Mouse (Mus musculus) hindbrain, embryonic 16.5 days (tissue): ENCODE results near the gene Vopp1. TPM values are rescaled to one million over a fixed set of nuclear protein-coding genes. Genes with fewer than 3 reads are reported as not detected.

Source experiments
- ATAC-seq: fragments of 200-750 bp; cut with Nextera tagmentation; 2 replicates; pipeline ENCODE4 v1.8.0; 2017; ENCODE audit warnings: moderate TSS enrichment, moderate library complexity
- H3K27ac ChIP-seq: fragments of 300-500 bp; sonication (generic); 2 replicates; pipeline ENCODE4 v1.5.1; 2014; ENCODE audit warnings: low read depth, mild to moderate bottlenecking, control low read depth, low read length, moderate library complexity
- H3K27me3 ChIP-seq: fragments of 300-500 bp; sonication (generic); replicated peaks from 2 replicates; pipeline ENCODE4 v1.6.1; 2014; ENCODE audit warnings: low read length; ENCODE audit not compliant: control insufficient read depth, insufficient read depth
- H3K36me3 ChIP-seq: fragments of 300-500 bp; sonication (generic); 2 replicates; pipeline ENCODE4 v1.6.1; 2014; ENCODE audit warnings: mild to moderate bottlenecking, low read length, moderate library complexity, mixed read lengths; ENCODE audit not compliant: control insufficient read depth, insufficient read depth
- H3K4me1 ChIP-seq: fragments of 300-500 bp; sonication (generic); 2 replicates; pipeline ENCODE4 v1.6.1; 2014; ENCODE audit warnings: low read depth, low read length; ENCODE audit not compliant: control insufficient read depth, insufficient read depth
- H3K4me2 ChIP-seq: fragments of 300-500 bp; sonication (generic); 2 replicates; pipeline ENCODE4 v1.6.1; 2014; ENCODE audit warnings: mild to moderate bottlenecking, low read length, control low read depth, moderate library complexity
- H3K4me3 ChIP-seq: fragments of 300-500 bp; sonication (generic); 2 replicates; pipeline ENCODE4 v1.5.1; 2014; ENCODE audit warnings: mild to moderate bottlenecking, low read length, control low read depth, moderate library complexity
- H3K9ac ChIP-seq: fragments of 300-500 bp; sonication (generic); 2 replicates; pipeline ENCODE4 v1.6.1; 2014; ENCODE audit warnings: low read depth, mild to moderate bottlenecking, control low read depth, low read length, moderate library complexity
- H3K9me3 ChIP-seq: fragments of 300-500 bp; sonication (generic); 2 replicates; pipeline ENCODE4 v1.6.1; 2014; ENCODE audit warnings: mild to moderate bottlenecking, low read length, moderate library complexity; ENCODE audit not compliant: control insufficient read depth
- WGBS: fragments of 180-500 bp; shearing (Covaris S2); extraction: QIAGEN DNeasy Blood & Tissue Kit; methylation state at CpG from one replicate; pipeline ENCODE4 v1.1.7; 2014; 5-methylcytosine and 5-hydroxymethylcytosine counted together
- polyA plus RNA-seq: library from polyadenylated mRNA; unstranded; fragments of >200 nt; fragmentation: Nextera tagmentation; extraction: Ambion mirVana; gene quantifications from 2 replicates; pipeline ENCODE4 v1.2.1, GENCODE M21; 2015

Gene Vopp1
- polyA plus RNA-seq, 1 experiment from 2014 or later: 218 TPM

DNA sequence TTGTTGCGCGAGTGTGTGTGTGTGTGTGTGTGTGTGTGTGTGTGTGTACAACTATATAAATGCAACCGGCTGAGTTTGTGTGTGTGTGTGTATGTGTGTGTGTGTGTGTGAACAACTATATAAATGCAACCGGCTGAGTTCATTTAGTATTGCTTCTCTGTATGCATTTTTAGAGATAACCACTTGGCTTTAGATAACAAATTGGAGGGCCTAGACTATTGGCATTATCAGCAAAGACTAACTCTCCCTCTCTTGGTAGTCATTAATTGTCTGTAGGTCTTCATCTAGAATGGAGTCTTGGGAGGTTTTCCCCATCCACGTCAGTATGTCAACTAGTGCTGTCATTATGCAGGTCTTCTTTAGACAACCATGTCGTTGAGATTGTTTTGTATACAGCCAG lies 37.6 kb downstream of the Vopp1 start:
- no peak overlapping the region for H3K27ac ChIP-seq
- H3K4me1 ChIP-seq: no peaks in the 10 kb centered on the region
- no peaks in the 10 kb centered on the region for H3K27me3 ChIP-seq
- no peak overlapping the region for H3K4me3 ChIP-seq
- 94% methylated on average over 6 of the region's 6 CpGs for WGBS
- H3K9me3 ChIP-seq: no peaks in the 10 kb centered on the region
- peaks cover 5% of the 10 kb centered on the region for H3K36me3 ChIP-seq
- H3K4me2 ChIP-seq: no peak overlapping the region
- ATAC-seq: no peak
- H3K9ac ChIP-seq: no peak overlapping the region

DNA sequence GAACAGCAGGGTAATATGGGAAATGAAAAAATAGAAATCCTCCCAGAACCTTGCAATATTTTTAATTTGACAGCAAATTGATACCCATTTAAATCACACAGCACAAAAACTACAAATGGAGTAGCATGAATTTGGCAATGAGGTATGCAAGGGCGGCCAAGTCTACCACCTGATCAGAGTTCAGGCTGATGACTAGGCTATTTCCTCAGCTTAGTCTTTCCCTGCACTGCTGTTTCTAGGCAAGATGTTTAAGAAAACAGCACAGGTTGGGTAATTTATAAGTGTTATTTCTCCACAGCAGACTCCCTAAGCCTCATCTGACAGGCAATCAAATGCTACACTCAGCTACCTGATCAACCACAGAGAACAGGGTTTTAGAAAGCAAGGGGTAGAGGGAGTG lies 40.7 kb downstream of the Vopp1 start:
- Histone ChIP-seq H3K27me3 (no peaks in the 10 kb centered on the region), H3K4me3 (no peak overlapping the region), H3K4me1 (no peaks in the 10 kb centered on the region), H3K4me2 (no peak overlapping the region), H3K36me3 (peaks cover 5% of the 10 kb centered on the region), H3K27ac (no peak overlapping the region), H3K9me3 (no peaks in the 10 kb centered on the region), H3K9ac (no peak overlapping the region)
- ATAC-seq: 0 out of 2 replicates have a peak, but pooled peaks have one; percentile 35
- WGBS: 93% methylated on average over 1 of the region's 1 CpGs

DNA sequence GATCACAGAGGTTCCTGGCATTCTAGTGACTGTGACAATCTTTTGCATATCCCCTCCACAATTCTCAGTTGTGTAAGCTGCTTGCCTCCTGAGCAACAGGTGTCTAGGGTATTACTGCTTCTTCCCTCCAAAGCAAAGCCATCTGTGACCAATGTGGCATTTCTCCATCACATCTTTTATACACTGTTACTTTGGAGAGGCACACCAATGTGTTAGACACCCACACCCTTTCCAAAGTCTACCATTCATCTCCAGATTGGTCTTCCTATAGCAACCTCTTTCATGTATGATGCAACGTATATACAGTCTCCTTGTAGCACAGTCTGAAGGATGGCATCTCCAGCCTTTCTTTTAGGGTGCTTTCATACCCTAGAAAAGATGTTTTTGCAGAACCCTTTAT lies 42.3 kb downstream of the Vopp1 start:
- Histone ChIP-seq H3K4me2 (no peak overlapping the region), H3K27ac (no peak overlapping the region), H3K9me3 (no peaks in the 10 kb centered on the region), H3K36me3 (no peaks in the 10 kb centered on the region), H3K27me3 (no peaks in the 10 kb centered on the region), H3K9ac (no peak overlapping the region), H3K4me1 (no peaks in the 10 kb centered on the region), H3K4me3 (no peak overlapping the region)
- no peak for ATAC-seq
- WGBS: 95% methylated on average over 1 of the region's 1 CpGs

DNA sequence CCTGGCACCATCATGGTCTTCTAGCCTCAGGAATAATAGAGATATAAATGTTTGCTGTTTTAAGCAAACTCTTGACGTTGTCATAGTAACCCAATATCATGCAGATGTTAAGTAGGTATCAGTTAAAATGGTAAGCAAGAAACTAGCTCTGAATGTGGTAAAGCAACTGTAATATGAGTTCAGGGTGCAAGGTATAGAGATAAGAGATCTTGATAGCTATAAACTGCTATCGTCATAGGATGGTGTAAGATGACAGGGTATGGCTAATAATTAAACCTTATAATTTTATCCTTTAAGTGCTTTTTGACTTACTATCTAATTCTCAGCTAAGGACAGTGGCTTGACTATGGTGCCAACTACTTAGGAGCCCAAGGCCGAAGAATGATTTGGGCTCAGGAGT lies 44.6 kb downstream of the Vopp1 start:
- Histone ChIP-seq H3K4me2 (no peak overlapping the region), H3K9me3 (no peaks in the 10 kb centered on the region), H3K9ac (no peak overlapping the region), H3K27me3 (no peaks in the 10 kb centered on the region), H3K36me3 (no peaks in the 10 kb centered on the region; the same call in 1 of the 2 replicates), H3K27ac (no peak overlapping the region), H3K4me1 (no peaks in the 10 kb centered on the region), H3K4me3 (no peak overlapping the region)
- no peak for ATAC-seq
- 94% methylated on average over 3 of the region's 3 CpGs for WGBS

DNA sequence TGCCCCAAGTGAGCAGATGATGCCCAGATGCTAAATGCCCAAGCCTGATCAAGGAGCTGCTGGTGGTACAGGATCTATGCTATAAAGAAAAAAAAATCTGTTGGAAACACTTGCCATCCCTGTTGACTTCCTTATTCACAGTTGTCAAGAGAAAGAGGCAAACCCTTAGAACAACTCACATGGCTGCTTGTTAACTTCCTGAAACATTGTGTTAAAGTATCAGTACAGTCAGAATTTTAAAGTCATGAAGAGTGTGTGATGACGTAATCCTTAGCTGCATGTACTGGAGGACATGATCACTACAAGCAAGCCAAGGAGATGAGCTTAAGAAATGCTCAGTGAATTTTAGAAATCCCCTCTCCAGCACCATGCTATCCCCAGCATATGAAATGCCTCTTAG lies 51.2 kb downstream of the Vopp1 start:
- Histone ChIP-seq H3K4me2 (no peak overlapping the region), H3K27me3 (no peaks in the 10 kb centered on the region), H3K4me1 (no peaks in the 10 kb centered on the region), H3K9me3 (no peaks in the 10 kb centered on the region), H3K9ac (no peak overlapping the region), H3K27ac (no peak overlapping the region), H3K4me3 (no peak overlapping the region), H3K36me3 (peaks cover 7% of the 10 kb centered on the region)
- ATAC-seq: no peak
- 90% methylated on average over 1 of the region's 1 CpGs for WGBS

DNA sequence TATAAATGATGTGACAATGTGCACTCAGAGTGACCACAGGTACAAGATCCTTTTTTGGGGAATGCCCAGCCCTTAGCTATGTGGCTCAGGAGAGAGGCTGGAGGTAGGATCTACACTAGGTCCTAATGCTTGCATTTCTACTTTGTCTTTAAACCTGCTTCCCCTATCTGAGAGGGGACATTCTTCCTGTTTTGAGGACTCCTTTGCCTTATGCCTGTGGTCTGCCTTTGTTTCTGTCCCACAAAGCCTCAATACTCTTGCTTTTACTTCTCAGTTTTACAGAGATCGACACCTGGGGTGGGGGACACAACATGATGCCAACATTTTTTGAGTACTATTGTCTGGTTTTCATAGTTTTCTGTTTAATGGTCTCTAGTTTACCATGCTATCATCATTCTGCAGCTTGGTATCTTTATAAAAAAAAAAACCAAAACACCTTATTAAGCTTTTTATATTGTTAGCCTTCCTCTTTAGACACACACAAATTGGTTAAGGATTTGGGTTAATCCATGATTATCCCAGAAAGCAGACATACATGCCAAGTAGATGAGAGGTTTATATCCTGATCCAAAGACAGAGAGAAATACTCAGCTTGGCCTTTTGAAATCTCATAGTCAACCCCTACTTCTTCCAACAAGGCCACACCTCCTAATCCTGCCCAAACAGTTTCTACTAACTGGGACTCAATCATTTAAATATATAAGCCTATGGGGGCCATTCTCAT lies 54.3 kb downstream of the Vopp1 start:
- peaks cover 7% of the 10 kb centered on the region for H3K36me3 ChIP-seq
- WGBS: 97% methylated on average over 1 of the region's 1 CpGs
- no peaks in the 10 kb centered on the region for H3K9me3 ChIP-seq
- no peak for ATAC-seq
- H3K4me3 ChIP-seq: no peak overlapping the region
- H3K9ac ChIP-seq: no peak overlapping the region
- H3K27me3 ChIP-seq: no peaks in the 10 kb centered on the region
- no peak overlapping the region for H3K27ac ChIP-seq
- no peaks in the 10 kb centered on the region for H3K4me1 ChIP-seq
- H3K4me2 ChIP-seq: no peak overlapping the region

DNA sequence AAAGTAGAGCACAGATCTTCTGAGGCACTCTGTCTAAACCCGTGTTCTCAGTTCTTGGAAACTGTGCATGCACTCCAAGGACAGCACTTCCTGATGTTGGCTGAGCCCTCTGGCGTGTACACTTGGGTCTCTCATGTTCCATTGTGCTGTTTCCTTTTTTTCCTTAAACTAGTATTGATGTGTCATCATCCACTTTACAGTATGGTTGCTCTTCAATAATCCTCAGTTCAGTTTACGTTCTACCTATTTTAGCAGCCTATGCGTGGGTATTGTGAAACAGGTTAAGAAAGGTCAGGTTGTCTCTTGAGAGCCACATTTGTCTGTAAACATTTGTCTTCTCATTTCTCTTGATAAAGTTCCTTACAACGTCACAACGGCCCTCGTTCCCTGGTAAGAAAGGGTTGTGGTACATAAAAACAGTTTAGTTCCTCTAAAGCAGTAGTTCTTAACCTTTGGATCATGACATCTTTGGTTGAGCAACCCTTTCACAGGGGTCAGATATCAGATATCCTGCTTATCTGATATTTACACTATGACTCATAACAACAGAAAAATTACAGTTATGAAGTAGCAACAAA lies 55.9 kb downstream of the Vopp1 start:
- Histone ChIP-seq H3K36me3 (peaks cover 2% of the 10 kb centered on the region; the same call in 1 of the 2 replicates), H3K27ac (no peak overlapping the region), H3K9me3 (no peaks in the 10 kb centered on the region), H3K9ac (no peak overlapping the region), H3K4me2 (no peak overlapping the region), H3K27me3 (no peaks in the 10 kb centered on the region), H3K4me3 (no peak overlapping the region), H3K4me1 (0 out of 2 replicates have a peak, but pooled peaks cover 3% of the 10 kb centered on the region)
- no peak for ATAC-seq
- 87% methylated on average over 7 of the region's 7 CpGs for WGBS

DNA sequence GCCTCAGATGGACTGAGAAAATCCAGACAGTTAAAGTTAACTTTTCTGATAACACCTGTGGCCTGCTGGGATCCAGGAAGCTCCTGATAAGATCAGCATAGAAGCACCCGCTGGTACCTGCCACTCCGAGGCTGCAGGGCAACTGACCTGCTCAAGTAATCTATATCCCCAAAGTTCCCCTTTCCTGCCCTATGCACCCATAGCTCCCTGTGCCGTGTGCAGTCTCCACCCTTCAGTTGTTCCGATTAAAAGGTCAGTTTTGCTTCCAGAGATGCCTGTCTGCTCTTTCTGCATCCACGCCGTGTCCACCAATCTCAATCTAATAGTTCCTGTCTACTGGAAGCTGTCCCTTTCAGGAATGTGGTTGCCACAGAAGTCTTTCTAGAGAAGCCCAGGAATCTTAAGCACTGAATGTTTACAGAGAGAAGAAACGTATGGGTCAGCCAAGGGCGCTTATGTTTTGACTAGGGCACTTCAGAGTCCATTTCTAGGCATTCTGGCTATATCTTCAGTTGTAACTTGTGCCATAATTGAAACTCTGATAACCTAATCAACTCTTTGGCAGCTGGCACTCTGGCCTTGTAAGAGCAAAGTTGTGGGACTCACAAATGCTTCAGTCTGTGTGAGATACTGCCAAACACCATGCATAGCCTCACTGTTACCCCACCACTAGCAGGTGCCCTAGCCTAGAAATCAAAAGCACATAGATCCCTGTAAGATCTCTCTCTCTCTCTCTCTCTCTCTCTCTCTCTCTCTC lies 57.7 kb downstream of the Vopp1 start:
- no peak overlapping the region for H3K9ac ChIP-seq
- no peaks in the 10 kb centered on the region for H3K9me3 ChIP-seq
- H3K4me3 ChIP-seq: no peak overlapping the region
- ATAC-seq: no peak
- 82% methylated on average over 8 of the region's 8 CpGs for WGBS
- H3K27me3 ChIP-seq: no peaks in the 10 kb centered on the region
- peaks cover 5% of the 10 kb centered on the region; the same call in 1 of the 2 replicates for H3K36me3 ChIP-seq
- 0 out of 2 replicates have a peak, but pooled peaks cover 3% of the 10 kb centered on the region for H3K4me1 ChIP-seq
- no peak overlapping the region for H3K27ac ChIP-seq
- H3K4me2 ChIP-seq: no peak overlapping the region

DNA sequence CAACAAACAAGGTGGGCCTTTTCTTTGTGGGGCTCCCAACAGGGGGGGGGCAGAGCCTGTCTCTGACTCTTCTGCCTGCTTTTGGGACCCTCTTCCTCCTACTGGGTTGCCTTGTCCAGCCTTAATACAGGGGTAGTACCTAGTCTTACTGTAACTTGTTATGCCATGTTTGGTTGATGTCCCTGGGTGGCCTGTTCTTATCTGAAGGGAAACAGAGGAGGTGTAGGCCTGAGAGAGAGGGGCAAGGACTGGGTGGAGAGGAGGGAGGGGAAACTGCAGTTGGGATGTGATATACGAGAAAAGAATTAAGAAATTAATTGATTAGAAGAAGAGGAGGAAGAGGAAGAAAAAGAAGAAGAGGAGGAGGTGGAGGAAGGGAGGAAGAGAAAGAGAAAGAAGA lies 58.7 kb downstream of the Vopp1 start:
- 88% methylated on average over 1 of the region's 1 CpGs for WGBS

More for the DNA sequence above, 58.7 kb downstream of the Vopp1 start:
- Histone ChIP-seq H3K27me3 (no peaks in the 10 kb centered on the region), H3K9ac (no peak overlapping the region), H3K27ac (no peak overlapping the region), H3K36me3 (peaks cover 5% of the 10 kb centered on the region; the same call in 1 of the 2 replicates), H3K4me1 (0 out of 2 replicates have a peak, but pooled peaks cover 3% of the 10 kb centered on the region), H3K4me2 (no peak overlapping the region), H3K9me3 (no peaks in the 10 kb centered on the region), H3K4me3 (no peak overlapping the region)
- ATAC-seq: no peak
